Mouse (Mus musculus): Measurements from ENCODE around the gene Agpat1.

The Agpat1 gene

DNA sequence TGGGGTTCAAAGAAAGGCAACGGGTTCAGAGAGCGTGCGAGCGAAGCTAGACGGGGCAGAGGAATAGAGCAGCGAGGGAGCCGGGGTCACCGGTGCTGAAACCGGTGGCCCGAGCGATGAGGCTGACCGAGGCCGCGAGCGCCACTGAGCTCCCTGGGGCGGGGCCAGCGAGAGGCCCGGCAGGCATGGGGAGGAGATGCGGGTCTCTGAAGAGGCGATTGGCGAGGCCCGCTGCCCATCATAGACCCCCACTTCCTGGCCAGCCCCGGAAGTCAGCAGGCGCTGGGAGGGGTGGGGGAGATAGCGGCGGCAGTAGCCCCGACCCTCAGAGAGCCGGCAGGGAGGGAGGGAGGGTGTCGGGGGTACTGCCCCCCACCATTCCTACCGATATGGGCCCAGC lies 1.5 kb downstream of the Agpat1 start:
- H3K36me3 ChIP-seq (ENCODE audit: control insufficient read depth, insufficient read depth, low read length, poor library complexity, severe bottlenecking): 0 out of 2 replicates have a peak, but pooled peaks cover 3% of the 10 kb centered on the region
- peak; percentile 95 for DNase-seq (ENCODE audit: low read depth, low spot score)
- no peaks in the 10 kb centered on the region for H3K27me3 ChIP-seq (ENCODE audit: control insufficient read depth, insufficient read depth, low read length, poor library complexity, severe bottlenecking)

- no peak for DNase-seq (ENCODE audit: low read depth, low spot score)
- Histone ChIP-seq H3K27me3 (ENCODE audit: control insufficient read depth, insufficient read depth, low read length, poor library complexity, severe bottlenecking) (no peaks in the 10 kb centered on the region), H3K36me3 (ENCODE audit: control insufficient read depth, insufficient read depth, low read length, poor library complexity, severe bottlenecking) (0 out of 2 replicates have a peak, but pooled peaks cover 1% of the 10 kb centered on the region)
Observed at GRCm38 (mm10) chr17:34606186-34607039, 2.4 kb downstream of the Agpat1 start.

- DNase-seq (ENCODE audit: low read depth, low spot score): no peak
- Histone ChIP-seq H3K36me3 (ENCODE audit: control insufficient read depth, insufficient read depth, low read length, poor library complexity, severe bottlenecking) (peaks cover 3% of the 10 kb centered on the region; the same call in 1 of the 2 replicates), H3K27me3 (ENCODE audit: control insufficient read depth, insufficient read depth, low read length, poor library complexity, severe bottlenecking) (no peaks in the 10 kb centered on the region)
Observed at GRCm38 (mm10) chr17:34607997-34608396, 3.9 kb downstream of the Agpat1 start.

- no peaks in the 10 kb centered on the region for H3K27me3 ChIP-seq (ENCODE audit: control insufficient read depth, insufficient read depth, low read length, poor library complexity, severe bottlenecking)
- peaks cover 3% of the 10 kb centered on the region; the same call in 1 of the 2 replicates for H3K36me3 ChIP-seq (ENCODE audit: control insufficient read depth, insufficient read depth, low read length, poor library complexity, severe bottlenecking)
- DNase-seq (ENCODE audit: low read depth, low spot score): no peak
Observed at GRCm38 (mm10) chr17:34611050-34611449, 7.0 kb downstream of the Agpat1 start.

DNA sequence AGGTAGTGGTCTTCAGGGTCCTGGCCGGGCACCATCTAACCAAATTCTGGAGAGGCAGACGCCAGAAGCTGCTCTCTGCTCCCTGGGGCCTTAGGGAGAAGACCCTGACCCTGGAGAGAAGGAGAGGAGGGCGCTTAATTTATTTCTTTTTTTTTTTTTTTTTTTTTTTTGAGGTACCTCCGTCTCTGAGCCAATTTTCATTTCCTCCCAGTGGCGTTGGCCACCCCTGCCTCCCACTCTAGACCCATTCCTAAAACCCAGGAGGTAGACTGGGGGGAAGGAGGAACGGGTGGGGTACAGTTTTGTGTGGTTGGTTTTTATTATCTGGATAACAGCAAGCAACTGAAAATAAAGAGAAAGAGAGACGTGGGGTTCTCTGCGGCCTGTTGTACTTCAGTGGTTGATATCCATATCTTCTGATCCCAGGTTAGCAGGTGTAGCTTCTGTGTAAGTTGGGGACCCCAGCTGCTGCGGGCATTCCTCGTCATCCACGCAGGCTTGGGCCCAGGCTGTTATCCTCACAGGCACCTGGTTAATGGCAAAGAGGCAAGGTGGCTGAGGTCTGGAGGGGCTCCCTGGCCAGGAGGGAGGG lies 9.1 kb downstream of the Agpat1 start:
- no peaks in the 10 kb centered on the region for H3K27me3 ChIP-seq (ENCODE audit: control insufficient read depth, insufficient read depth, low read length, poor library complexity, severe bottlenecking)
- DNase-seq (ENCODE audit: low read depth, low spot score): no peak

GRCm38 (mm10) chr17:34613830-34614229 lies 9.8 kb downstream of the Agpat1 start:
- no peak for DNase-seq (ENCODE audit: low read depth, low spot score)
- Histone ChIP-seq H3K27me3 (ENCODE audit: control insufficient read depth, insufficient read depth, low read length, poor library complexity, severe bottlenecking) (no peaks in the 10 kb centered on the region), H3K36me3 (ENCODE audit: control insufficient read depth, insufficient read depth, low read length, poor library complexity, severe bottlenecking) (peaks cover 3% of the 10 kb centered on the region; the same call in 1 of the 2 replicates)

More for the DNA sequence above, 9.1 kb downstream of the Agpat1 start:
- peaks cover 3% of the 10 kb centered on the region; the same call in 1 of the 2 replicates for H3K36me3 ChIP-seq (ENCODE audit: control insufficient read depth, insufficient read depth, low read length, poor library complexity, severe bottlenecking)

DNA sequence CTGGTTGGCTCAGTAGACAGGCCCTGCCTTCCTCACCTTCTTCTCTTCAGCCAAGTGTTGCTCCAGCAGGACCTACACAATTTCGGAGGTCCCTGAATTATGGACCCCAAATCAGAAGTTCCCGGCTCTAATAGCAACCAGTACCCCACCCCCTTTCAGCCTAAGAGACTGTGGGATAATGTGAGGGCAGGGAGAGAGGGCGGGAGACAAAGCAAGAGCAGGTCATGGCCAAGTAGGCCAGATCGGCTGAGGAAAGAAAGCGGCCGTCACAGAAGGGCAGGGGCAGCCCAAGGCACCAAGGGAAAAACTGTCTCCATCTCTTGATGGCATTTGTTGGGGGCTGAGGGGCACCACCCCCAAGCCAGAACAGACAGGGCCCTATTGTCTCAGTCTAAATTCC lies 11.8 kb downstream of the Agpat1 start, which contains the start of gene Egfl8:
Gene Egfl8, minus strand, starts transcription at position 101 of the 400 bp plus-strand sequence.
- Histone ChIP-seq H3K36me3 (ENCODE audit: control insufficient read depth, insufficient read depth, low read length, poor library complexity, severe bottlenecking) (peaks cover 2% of the 10 kb centered on the region; the same call in 1 of the 2 replicates), H3K27me3 (ENCODE audit: control insufficient read depth, insufficient read depth, low read length, poor library complexity, severe bottlenecking) (no peaks in the 10 kb centered on the region)
- no peak for DNase-seq (ENCODE audit: low read depth, low spot score)

GRCm38 (mm10) chr17:34618999-34619398 lies 14.9 kb downstream of the Agpat1 start:
- peak; percentile 90 for DNase-seq (ENCODE audit: low read depth, low spot score)
- H3K27me3 ChIP-seq (ENCODE audit: control insufficient read depth, insufficient read depth, low read length, poor library complexity, severe bottlenecking): no peaks in the 10 kb centered on the region
- no peaks in the 10 kb centered on the region; the same call in 1 of the 2 replicates for H3K36me3 ChIP-seq (ENCODE audit: control insufficient read depth, insufficient read depth, low read length, poor library complexity, severe bottlenecking)

DNA sequence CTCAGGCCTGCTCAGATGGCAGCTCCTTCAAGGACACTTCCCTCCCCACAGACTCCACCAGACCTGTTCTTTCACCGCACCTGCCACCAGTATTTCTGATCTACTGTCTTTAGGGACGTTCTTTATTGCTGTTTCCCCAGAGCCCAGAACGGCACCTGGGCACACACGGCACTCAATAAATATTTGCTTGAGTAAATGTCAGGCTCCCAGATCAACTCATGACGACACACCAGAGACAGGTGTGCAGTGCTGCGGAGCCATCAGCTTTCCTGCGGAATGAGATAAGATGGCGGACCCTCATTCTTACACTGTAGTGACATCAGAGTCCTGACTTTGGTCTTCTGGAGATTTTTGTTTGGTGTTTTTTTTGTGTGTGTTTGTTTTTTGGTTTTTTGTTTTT lies 16.9 kb downstream of the Agpat1 start:
- H3K36me3 ChIP-seq (ENCODE audit: control insufficient read depth, insufficient read depth, low read length, poor library complexity, severe bottlenecking): no peaks in the 10 kb centered on the region
- no peak for DNase-seq (ENCODE audit: low read depth, low spot score)
- H3K27me3 ChIP-seq (ENCODE audit: control insufficient read depth, insufficient read depth, low read length, poor library complexity, severe bottlenecking): no peaks in the 10 kb centered on the region

GRCm38 (mm10) chr17:34623161-34623560 lies 19.1 kb downstream of the Agpat1 start:
- Histone ChIP-seq H3K27me3 (ENCODE audit: control insufficient read depth, insufficient read depth, low read length, poor library complexity, severe bottlenecking) (no peaks in the 10 kb centered on the region), H3K36me3 (ENCODE audit: control insufficient read depth, insufficient read depth, low read length, poor library complexity, severe bottlenecking) (no peaks in the 10 kb centered on the region)
- no peak for DNase-seq (ENCODE audit: low read depth, low spot score)

DNA sequence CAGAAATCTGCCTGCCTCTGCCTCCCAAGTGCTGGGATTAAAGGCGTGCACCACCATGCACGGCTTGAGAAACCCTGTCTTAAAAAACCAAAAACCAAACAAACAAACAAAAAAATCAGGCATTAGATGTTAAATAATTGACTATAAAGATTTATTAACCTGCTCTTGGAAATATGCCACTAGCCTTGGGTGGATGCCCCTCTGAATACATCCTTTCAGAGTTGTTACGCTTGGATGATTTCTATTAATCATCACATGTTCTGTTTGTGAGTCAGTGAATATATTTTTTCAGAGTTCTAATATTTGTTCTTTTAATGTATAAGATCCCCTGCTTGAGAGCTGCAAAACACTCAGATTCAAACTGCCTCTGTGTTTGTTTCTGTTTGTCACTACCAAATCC lies 20.9 kb downstream of the Agpat1 start:
- no peaks in the 10 kb centered on the region for H3K36me3 ChIP-seq (ENCODE audit: control insufficient read depth, insufficient read depth, low read length, poor library complexity, severe bottlenecking)
- no peaks in the 10 kb centered on the region for H3K27me3 ChIP-seq (ENCODE audit: control insufficient read depth, insufficient read depth, low read length, poor library complexity, severe bottlenecking)
- no peak for DNase-seq (ENCODE audit: low read depth, low spot score)

DNA sequence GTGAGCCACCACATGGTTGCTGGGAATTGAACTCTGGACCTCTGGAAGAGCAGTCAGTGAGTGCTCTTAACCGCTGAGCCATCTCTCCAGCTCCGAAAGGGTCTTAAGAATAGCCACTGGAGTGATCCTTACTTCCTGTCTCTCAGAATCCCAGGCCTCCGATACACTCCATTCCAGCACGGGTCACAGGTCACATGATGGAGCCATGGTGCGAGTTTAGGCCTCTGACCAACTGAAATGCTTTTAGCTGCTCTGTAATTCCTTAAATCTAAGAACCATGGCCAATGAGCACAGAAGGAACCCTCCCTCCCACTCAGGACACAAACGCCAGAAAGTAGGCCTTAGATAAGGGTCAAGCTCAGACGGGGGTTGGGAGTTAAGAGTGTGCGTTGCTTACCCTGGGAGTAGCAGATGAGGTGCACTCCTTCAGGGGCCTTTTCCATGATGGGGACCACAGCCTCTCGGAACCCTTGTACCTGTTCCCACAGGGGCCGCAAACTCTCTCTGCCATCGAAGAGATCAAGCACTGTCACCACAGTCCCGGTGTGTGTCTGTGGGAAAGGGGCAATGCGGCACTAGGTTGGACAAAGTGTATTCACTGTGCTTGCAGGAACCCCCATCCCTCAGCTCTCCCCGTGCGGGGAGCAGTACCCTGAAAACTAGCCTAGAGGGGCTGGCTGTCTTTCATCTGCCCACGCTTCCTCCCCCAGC lies 22.2 kb downstream of the Agpat1 start:
- no peak for DNase-seq (ENCODE audit: low read depth, low spot score)
- no peaks in the 10 kb centered on the region for H3K36me3 ChIP-seq (ENCODE audit: control insufficient read depth, insufficient read depth, low read length, poor library complexity, severe bottlenecking)
- no peaks in the 10 kb centered on the region; the same call in 1 of the 2 replicates for H3K27me3 ChIP-seq (ENCODE audit: control insufficient read depth, insufficient read depth, low read length, poor library complexity, severe bottlenecking)

- Histone ChIP-seq H3K27me3 (ENCODE audit: control insufficient read depth, insufficient read depth, low read length, poor library complexity, severe bottlenecking) (no peaks in the 10 kb centered on the region; the same call in 1 of the 2 replicates), H3K36me3 (ENCODE audit: control insufficient read depth, insufficient read depth, low read length, poor library complexity, severe bottlenecking) (no peaks in the 10 kb centered on the region)
- DNase-seq (ENCODE audit: low read depth, low spot score): peak; percentile 65
Observed at GRCm38 (mm10) chr17:34626773-34627092, 22.7 kb downstream of the Agpat1 start.

DNA sequence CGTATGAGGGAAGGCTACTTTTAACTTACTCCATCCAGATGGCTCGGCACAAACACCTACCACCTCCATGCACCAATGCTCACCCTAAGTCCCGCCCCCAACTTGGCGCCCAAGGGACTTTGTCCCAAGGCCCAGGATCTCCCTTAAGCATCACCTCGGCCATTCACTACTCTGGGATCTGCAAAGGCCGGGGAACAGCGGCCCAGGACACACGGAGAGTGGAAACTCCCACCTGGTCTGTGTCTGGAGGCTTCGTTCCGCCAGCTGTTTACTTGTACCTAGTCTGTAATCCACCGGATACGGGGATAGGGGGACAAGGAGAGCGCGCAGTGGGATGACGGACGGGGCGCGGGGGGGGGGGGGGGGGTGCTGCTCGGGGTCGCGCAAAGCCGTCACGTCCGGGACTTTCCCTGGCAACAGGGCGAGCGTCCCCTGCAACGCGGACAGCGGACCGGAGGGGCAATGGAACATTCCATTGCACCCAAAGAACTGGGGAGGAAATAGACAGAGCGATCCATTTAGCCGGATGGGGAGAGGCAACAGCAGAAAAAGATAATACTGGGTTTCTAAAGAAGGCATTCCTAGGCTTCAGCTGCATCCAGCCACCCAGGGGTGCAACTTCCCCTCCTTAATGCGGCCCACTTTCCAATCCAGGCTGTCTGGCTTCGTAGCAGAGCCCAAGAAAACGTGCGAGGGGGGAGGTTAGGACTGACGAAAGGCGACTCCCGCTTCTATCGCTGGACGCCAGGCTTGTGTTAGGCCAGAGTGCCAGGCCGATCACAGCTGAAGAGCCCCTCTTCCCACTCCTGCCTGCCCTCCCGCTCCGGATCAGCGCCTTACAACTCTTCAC lies 23.3 kb downstream of the Agpat1 start:
- no peaks in the 10 kb centered on the region; the same call in 1 of the 2 replicates for H3K27me3 ChIP-seq (ENCODE audit: control insufficient read depth, insufficient read depth, low read length, poor library complexity, severe bottlenecking)
- H3K36me3 ChIP-seq (ENCODE audit: control insufficient read depth, insufficient read depth, low read length, poor library complexity, severe bottlenecking): no peaks in the 10 kb centered on the region
- peak; percentile 72 for DNase-seq (ENCODE audit: low read depth, low spot score)

All from splenic B cell, adult 2 months (primary cell).